Mouse (Mus musculus): Measurements from ENCODE around the gene Vps72. TPM values are rescaled to one million over a fixed set of nuclear protein-coding genes. Genes with fewer than 3 reads are reported as not detected.
"Not testable (repeated sequence)": the region's sequence is repeated elsewhere in the genome, so short reads cannot be mapped to it uniquely, and the experiment has no call there.

Vps72 gene
- total RNA-seq, 2 experiments from 2014 or later, result 45.8 to 59.5 TPM

DNA sequence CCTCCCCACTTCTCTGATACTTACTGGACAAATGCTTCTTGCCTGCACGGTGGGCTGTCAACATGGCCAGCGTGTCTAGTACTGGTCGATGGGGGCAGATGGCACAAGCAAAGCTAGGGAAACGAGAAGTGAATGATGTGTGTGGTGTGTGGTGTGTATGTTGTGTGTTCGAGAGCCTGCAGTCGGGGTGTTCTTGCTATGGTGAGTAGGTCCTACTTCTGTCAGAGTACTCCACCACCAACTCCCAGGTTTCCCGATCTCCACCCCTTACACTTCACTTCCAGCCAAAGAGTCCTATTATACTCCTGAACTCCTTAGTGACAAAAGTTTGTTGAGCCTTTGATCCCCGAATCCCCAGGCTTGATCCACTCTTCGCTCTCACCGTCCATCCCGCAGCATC lies 22.4 kb downstream of the Vps72 start:
- DNase-seq (ENCODE audit: low spot score in 2 of 2), result no peak

DNA sequence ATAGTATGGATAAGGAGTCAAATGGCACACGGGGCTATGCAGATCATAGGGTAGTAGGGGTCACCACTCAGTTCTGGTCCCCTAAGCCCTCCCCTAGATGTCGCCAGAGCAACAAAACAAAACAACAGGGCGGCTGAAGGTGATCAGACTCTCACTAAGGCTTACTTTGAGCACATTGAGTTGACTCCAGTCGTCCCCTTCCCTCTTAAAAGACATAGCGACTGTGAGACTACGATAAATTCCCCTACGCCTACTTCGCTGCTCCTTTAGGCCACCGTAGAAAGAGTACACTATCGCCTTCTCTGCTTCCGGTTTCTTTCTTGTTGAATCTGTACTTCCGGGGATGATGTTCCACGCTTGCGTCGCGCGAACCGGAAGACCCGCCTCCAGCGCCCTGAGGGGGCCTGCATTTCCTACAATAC lies 22.9 kb downstream of the Vps72 start, which contains the start of the genes Scnm1 and Lysmd1:
Scnm1 (minus strand) TSS at position 332 of the 422 bp plus-strand sequence.
Lysmd1 (plus strand) TSS at position 409 of the 422 bp plus-strand sequence.
- peak; percentile 69 to 79 for DNase-seq (ENCODE audit: low spot score in 2 of 2)

DNA sequence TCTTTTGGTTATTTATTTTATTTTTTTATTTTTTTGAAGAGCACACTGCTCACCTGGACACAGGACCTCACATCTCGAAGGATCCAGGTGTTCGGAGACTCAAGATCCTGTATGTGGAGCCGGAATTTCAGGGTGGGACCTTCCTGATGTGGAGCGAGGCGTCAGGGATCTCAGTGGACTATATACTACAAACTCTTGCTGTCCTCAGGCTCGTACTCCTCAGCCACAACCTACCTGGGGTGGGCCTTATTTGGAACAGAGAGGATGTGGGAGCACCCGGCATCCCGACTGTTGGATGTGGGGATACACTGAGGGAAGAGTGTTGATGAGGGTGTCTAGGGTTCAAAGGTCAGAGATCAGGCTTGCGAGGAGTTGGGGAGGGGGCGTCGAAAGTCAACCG lies 23.3 kb downstream of the Vps72 start:
- DNase-seq (ENCODE audit: low spot score in 2 of 2), result not testable (repeated sequence)

DNA sequence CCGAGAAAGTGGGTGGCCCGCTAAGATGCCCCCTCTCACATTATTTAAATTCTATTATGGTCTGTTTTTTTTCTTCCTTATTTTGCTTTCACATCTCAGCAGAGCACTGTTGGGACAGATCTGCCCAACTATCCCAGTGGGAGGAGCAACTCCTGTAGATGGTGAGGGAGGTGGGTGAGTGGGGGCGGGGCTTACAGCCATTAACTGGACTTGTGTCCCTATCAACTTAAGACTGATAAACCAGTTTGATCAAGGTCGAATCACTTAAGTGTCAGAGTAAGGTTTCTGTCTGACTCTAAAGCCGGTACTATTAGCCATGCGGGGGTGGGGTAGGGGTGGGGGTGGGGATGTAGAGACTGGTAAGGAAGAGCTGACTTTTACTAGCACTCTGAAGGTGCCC lies 24.2 kb downstream of the Vps72 start:
- DNase-seq (ENCODE audit: low spot score in 2 of 2), result peak; percentile 45 to 53

DNA sequence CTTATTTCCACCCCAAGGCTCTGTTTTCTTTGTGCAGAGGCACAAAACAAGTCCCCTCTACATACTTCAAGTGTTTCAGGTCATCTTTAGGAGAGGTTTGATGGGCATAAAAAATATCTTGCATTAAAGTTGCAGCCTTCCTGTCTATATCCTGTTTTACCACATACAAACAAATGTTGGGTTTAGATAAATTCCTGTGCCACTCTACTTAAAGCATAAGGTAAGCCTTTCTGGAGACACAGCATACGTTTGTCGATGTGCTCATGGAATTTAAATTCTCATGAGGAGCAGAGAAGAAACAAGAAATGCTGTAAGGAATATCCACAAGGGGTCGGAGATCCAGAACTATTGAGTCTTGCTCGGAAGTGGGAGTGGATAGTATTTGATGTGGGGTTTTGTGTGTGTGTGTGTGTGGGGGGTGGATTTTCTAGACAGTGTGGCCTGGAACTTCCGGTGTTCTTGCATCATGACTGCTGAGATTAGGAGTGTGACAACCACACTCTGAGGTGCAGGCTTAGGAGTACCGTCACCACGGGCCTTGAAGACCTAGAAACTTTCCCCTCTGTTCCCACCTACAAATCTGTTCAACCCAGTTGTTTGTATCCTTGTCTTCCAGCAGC lies 24.7 kb downstream of the Vps72 start:
- DNase-seq (ENCODE audit: low spot score in 2 of 2), result no peak

DNA sequence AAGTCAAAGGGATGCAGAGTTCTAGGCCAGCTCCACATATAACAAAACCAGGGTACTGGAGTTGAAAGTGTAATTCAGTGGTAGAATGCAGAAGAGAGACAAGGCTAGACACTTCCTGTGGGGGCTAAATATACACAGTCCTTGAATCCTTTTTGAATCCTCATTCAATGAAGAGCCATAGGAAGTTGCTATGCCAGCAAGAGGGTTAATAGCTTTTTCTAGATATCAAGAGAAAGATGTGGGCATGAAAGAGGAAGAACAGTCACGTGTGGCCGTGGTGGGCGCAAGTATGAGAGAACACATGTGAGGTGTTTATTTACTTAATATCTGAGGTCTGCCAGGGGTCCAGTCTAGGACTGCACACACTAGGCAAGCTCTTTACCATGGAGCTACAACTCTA lies 25.5 kb downstream of the Vps72 start:
- no peak for DNase-seq (ENCODE audit: low spot score in 2 of 2)

DNA sequence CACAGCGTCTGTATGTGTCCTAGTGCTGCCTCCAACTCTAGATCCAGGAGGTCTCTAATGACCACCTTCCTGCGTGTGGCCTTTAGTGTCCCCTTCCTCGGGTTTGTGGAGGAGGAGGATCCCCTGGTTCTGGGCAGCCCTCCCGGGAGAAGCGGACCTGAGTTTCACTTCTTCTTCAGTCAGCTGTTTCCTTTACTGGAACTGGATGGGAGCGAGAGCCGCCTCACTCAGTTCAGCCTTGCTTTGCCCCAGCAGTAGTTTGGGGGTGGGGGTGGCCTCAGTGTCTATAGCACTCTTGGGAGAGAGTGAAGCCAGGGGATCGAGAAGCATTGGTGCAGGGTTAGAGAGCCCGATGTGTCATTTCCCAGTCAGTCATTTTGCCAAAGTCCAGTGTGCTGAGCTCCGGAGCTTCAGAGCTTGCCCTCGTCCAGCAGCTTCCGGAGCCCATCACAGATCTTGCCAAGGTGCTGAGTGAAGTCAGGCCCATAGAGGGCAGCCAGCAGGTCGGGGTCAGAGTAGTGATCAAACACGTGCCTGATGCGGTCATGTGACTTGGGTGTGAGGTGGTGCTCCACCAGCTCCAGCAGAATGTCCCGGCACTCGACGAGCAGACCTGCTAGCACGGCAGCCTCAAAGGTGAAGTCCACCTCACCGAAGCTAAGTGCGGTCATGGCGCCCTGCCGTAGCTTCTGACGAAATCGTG lies 28.9 kb downstream of the Vps72 start:
- DNase-seq (ENCODE audit: low spot score in 2 of 2), result no peak

DNA sequence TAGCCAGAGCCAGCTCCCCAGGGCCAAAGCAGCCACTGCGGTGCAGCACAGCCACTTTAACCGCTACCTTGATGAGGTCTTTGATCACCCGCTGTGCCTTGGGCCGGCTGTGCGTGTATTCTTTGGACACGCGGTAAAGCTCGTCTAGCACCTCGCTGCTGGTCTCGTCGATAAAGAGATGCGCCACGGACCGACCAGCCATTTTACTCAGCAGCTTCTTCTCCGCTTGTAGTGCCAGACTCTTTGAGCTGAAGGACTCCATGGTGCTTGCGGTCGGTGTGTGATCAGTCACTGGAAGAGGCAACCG lies 29.4 kb downstream of the Vps72 start:
- no peak for DNase-seq (ENCODE audit: low spot score in 2 of 2)

DNA sequence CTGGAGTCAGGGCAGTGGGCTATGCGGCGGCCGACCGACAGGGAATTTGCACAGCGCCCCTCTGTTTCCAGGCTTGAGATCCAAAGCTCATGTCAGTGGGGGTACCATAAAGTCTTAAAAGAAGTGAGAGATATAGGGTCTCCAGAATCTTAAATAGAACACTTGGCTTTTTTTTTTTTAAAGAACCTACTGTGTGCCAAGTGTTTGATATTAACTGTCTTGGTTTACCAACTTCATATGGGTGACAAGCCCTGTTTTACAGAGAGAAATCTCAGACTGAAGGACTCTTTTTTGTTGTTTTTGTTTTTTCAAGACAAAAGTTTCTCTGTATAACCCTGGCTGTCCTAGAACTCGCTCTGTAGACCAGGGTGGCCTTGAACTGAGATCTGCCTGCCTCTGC lies 30.0 kb downstream of the Vps72 start:
- DNase-seq (ENCODE audit: low spot score in 2 of 2), result no peak

DNA sequence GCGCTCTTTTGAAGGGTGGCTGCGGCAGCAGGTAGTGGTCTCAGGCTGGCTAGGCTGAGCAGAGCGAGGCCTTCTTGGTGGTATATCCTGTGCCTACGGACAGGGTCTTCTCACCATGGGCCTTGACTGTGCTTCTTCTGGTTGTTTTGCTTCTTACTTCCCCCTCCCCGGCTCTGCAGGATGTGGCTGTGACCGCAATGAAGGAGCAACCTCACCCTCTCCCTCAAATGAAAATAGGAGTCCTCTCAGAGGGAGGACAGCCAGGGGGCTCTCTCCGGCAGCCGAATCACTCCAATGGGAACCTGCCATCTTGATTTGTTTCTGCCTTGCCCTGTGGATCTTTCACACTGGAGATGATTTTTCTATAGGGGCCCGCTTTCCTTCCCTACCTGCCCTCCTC lies 30.7 kb downstream of the Vps72 start:
- DNase-seq (ENCODE audit: low spot score in 2 of 2), result no peak

DNA sequence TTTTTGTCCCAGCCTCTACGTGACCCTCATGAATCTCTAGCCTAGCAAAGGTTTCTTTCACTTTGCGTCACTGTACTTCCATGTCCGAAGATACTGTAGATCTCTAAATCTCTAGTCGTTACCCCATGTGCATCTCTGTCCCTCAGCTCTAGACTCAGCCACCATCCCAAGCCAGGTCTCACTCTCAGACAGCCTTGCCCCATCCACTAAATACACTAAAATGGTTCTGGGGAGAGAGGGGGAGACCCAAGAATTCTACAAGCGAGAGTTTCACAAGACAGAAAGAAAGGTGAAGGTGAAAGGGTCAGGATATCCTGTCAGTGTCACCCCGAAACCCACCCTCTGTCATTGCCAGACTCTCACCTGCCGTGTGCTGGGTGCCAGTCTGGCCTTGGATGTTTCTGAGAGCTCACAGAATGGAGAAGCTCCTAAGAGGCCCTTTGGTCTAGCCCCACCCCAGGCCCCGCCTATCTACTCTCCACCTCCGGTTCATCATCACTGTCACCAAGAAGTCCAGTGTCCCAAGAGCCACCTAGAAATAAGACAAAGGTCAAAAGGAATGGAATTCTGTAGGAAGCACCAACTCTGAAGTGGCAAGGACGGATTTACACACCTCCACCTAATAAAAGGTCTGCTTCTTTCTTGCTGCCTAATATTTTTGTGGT lies 31.3 kb downstream of the Vps72 start, which contains the start of gene Tnfaip8l2:
Tnfaip8l2 (minus strand) TSS at position 409 of the 665 bp plus-strand sequence.
- DNase-seq (ENCODE audit: low spot score in 2 of 2), result no peak

DNA sequence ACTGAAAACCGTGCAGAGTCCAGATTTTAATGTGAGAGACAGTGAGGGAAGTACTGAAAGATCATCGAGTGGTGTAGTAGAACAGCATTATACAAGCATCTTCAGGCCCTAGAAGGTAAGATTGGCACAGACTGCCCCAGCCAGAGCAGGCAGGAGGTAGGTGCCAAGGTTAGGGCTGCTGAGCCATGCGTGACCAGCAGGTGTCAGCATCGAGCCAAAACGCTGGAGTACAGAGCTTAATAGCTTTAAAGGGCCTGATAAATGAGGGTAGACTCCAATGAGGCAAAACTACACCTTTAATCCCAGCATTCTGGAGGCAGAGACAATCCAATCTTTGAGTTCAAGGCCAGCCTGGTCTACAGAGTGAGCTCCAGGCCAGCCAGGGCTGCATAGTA lies 31.8 kb downstream of the Vps72 start:
- DNase-seq (ENCODE audit: low spot score in 2 of 2), result peak; percentile 88 to 90

DNA sequence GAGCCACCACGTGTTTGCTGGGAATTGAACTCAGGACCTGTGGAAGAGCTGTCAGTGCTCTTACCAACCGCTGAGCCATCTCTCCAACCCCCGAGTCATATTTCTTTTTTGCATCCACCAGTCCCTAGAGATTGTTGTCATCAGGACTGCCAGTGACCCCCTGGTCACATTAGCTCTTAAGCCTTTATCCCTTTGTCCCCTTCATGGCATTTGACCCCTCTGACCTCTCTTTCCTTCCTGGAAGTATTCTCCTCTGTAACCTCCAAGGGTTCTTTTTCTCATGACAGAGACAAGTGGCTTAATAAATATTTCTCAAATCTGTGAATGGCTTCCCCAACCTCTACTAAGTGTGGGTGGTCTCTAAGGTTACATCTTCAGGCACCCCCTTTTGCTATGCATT lies 37.1 kb downstream of the Vps72 start:
- DNase-seq (ENCODE audit: low spot score in 2 of 2), result no peak

DNA sequence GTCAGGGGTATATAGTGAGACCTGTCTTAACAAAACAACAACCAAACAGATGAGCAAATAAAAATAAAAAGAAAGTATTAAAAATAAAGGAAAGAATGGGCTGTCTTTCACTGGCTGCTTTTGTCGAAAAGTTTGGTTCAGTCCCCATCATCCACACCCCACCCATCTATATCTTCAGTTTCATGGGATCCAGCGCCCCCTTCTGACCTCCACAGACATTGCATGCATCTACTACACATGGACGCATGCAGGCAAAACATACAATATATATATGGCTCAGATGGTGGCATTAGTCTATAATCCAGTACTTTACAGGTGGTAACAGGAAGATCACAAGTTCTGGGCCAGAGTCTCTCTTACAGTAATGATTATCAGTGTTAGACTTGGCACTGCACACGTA lies 43.1 kb downstream of the Vps72 start:
- DNase-seq (ENCODE audit: low spot score in 2 of 2), result peak; percentile 33 to 54

DNA sequence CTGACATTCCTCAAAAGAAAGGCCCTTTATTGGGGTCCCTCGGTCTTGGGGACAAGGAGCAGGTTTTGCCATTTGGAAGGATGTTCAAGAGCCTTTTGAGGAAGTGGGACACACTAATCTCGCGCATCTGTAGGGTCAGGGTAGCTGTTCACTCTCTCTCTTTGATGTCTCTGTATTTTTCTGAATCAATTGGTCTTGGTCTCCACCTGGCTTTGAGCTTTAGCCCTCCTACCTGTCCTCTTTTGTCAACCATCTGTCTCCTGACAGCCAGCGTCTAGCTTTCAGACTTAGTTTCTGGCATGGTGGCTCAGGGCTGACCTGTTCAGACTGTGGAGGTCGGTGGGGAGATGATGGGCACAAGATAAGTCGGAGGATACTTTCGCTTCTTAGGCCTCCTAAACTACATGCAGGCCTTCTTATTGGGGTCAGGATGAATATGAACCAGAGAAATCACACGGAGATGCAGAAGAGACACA lies 48.7 kb downstream of the Vps72 start:
- DNase-seq (ENCODE audit: low spot score in 2 of 2), result no peak

DNA sequence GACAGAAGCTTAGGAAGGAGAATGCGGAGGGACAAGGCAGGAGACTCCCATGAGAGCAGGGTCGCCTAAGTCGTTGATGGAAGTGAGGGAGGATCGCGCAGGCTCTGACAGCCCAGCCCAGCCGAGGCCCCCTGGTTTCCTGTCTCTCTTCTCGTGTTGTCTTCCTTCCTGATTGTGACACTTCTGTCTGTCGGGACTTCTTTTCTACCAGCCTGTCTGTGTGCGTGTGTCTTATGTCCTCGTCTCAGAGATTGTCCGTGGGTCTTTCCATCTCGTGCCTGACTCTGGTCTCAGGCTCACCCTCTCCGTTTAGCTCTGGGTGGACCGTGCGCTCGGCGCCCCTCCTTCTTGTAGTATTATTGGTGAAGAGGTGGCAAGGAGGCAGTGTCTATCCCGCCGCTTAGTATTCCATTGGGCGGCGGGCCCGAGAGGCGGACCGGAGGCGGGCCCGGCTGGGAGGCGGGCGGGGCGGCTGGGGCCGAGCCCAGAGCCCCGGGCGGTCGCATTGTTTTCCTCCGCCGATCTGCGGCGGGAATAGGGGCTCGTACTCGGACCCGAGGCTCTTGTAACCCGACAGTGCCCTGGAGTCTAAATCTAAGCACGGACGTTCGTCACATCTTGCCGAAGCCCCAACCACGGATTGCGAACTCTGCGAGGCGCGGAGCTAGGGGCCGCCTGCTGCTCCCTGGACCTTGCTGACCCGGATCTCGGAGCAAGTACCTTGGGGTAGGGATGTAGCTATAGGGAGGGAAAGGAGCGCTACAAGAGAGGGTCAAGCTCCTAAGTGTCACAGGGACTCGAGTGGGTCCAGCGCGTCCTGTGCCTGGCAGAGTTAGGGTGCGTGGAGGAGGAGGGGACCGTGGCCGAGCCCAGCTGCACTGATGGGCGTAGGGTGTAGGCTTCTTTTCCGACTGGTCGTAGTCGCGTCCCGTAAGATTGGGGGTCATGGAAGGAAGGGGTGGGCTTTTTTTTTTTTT lies 49.5 kb downstream of the Vps72 start, which contains the start of gene Sema6c:
Sema6c (plus strand) TSS at position 471 of the 977 bp plus-strand sequence.
- DNase-seq (ENCODE audit: low spot score in 2 of 2), result peak; percentile 83

DNA sequence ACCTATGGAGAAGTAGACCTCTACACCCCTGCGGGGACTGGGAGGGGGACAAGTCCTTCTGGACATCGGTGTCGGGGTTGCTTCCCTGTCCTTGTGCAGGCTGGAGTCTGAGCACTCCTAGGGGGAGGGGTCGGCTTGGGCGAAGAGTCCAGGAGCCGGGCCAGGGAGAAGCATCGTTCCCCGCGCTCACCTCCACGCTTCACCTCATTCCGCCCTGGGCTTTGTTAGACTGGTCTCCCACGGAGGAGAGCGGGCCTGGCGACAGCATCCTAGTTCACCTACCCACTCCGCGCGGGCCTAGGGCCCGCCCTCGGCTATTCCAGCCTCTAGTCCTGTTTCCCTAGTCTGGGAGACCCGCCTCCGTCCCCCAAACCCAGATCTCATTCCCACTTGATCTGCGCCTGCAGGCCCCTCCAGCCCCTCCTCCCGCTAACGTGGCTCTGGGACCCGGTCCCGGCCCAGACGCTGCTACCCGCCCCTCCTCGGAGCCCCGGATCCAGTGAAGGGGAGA lies 50.3 kb downstream of the Vps72 start:
- no peak for DNase-seq (ENCODE audit: low spot score in 2 of 2)

DNA sequence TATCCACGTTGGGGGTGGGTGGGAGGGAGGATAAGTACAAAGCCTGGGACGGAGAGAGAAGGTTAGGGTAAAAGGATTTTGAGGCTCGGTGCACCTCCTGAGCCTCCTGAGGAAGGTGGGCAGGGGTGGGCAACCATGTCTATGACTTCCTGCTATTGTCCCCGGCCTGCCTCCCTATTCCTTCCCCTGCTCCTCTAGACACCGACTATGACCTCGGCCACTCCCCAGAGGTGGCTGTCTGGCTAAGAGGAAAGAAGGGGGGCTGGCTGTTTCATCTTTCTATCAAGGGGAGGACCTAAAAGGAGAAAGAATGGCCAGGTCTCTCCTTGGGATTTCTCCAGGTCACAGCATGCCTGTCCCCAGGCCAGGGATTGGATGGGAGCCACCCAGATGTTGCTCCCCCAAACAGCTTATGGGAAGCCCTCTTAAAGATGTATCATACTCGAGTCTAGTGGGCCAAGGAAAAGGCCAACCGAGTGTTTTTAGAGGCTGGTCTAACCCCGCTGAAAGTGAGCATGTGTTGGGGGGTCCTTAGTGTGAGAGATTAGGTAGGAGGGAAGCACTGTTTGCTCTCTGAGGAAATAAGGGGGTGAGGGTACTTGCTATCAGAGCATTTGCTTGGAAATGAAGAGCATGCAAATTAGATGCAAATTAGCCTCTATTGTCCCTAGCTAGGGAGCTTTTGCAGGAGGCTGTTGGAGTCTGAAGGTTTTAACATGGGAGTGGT lies 51.0 kb downstream of the Vps72 start:
- DNase-seq (ENCODE audit: low spot score in 2 of 2), result no peak

DNA sequence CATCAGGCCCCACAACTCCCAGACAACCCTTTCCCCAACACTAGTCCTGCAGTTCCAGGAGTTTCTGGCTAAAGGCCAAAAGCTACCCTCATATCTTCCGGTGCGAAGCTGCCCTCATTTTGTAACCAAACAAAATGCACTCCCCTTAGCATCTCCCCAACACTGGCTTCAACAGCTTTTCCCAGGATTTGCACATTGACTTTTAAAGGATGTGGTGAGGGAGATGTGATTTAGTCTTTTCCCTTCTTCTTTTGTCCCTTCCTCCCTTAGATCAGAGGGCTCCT lies 51.5 kb downstream of the Vps72 start:
- DNase-seq (ENCODE audit: low spot score in 2 of 2), result no peak

All from adrenal gland, adult 18-20 months (tissue).